Mouse (Mus musculus): ENCODE data around the gene Phf12.

DNA sequence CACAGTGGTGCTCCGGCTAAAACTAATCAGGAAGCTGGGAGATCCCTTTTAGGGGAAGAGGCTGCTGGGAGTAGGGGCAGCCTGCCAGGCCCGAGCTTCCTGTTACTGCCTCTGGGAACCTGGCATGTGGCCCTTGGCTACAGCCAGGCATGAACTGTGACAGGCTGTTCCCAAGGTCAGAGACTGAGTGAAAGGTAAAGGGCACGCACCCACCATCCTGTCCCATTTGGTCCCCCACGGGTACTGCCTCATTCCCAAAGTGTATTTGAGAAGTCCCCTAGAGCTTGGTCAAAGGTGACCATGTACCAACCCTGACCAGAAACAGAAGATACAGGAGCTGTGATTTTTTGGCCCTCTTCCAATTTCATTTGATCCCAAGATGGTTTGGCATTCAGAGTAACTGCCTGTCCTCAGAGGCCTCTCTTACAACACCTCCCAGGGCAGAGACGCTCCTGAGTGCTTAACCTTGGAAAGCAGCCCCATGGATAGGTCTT lies 62.3 kb downstream of the Phf12 start:
- TF ChIP-seq CTCF (conservative IDR thresholded peaks at IDR 0.05; ENCODE audit: low read length) (no peak), POU5F1 (IDR thresholded peaks at IDR 0.05; ENCODE audit: borderline replicate concordance, low read length) (no peak)
